Mouse (Mus musculus): ENCODE measurements at regions not wholly inside any gene's neighbourhood (a gene's known extent, or its start where the extent isn't known, plus 50 kb on each side); places are given as distances from the start of the nearest gene placed in this dataset.

- no peak for DNase-seq
Measured at GRCm38 (mm10) chr1:111699030-111699732, 165.5 kb downstream of the Dsel start.

- no peak for DNase-seq
Measured at GRCm38 (mm10) chr1:111660950-111661349, 203.8 kb downstream of the Dsel start.

GRCm38 (mm10) chr1:111660099-111660670 is 204.5 kb downstream of the Dsel start:
- peak; percentile 6 to 14 for DNase-seq

GRCm38 (mm10) chr1:111633860-111634460 is 230.8 kb downstream of the Dsel start:
- no peak for DNase-seq
